Mouse (Mus musculus) adrenal gland, postnatal 25 days (tissue): ENCODE results near the gene Cck. TPM values are rescaled to one million over a fixed set of nuclear protein-coding genes. Genes with fewer than 3 reads are reported as not detected.
"Not testable (repeated sequence)": the region's sequence is repeated elsewhere in the genome, so short reads cannot be mapped to it uniquely, and the experiment has no call there.

Experiments
- DNase-seq: peaks from one replicate; pipeline ENCODE4 v3.0.0; 2021; ENCODE audit warnings: mixed read lengths
- total RNA-seq: library from RNA; stranded (reverse); gene quantifications from 2 replicates; pipeline ENCODE4 v1.2.3, GENCODE M21; 2021

Gene Cck
- total RNA-seq, 1 experiment from 2014 or later = not detected

GRCm38 (mm10) chr9:121459950-121460349, 35.5 kb downstream of the Cck start:
- DNase-seq = no peak

GRCm38 (mm10) chr9:121458466-121458865, 37.0 kb downstream of the Cck start:
- peak; percentile 63 for DNase-seq

GRCm38 (mm10) chr9:121456739-121457515, 38.6 kb downstream of the Cck start:
- DNase-seq = no peak

GRCm38 (mm10) chr9:121454891-121455290, 40.6 kb downstream of the Cck start:
- DNase-seq = no peak

GRCm38 (mm10) chr9:121452342-121452942, 43.1 kb downstream of the Cck start:
- DNase-seq = not testable (repeated sequence)

- DNase-seq = no peak
Measured at GRCm38 (mm10) chr9:121446431-121446831, 49.1 kb downstream of the Cck start.

GRCm38 (mm10) chr9:121445364-121445763, 50.1 kb downstream of the Cck start:
- peak; percentile 54 for DNase-seq

- no peak for DNase-seq
Measured at GRCm38 (mm10) chr9:121444367-121444707, 51.2 kb downstream of the Cck start.

GRCm38 (mm10) chr9:121443696-121444366, 51.7 kb downstream of the Cck start:
- DNase-seq = no peak

- DNase-seq = no peak
Measured at GRCm38 (mm10) chr9:121442145-121442544, 53.3 kb downstream of the Cck start.

Other genes with a start within 250 kb of the Cck start
- gene Ulk4, start 218.5 kb downstream of the Cck start, total RNA-seq = 1.9 and 3.2 TPM in 2 replicates
- gene Trak1, start 198.2 kb downstream of the Cck start, total RNA-seq = 70.3 and 73.5 TPM in 2 replicates
- gene Lyzl4, start 146.4 kb upstream of the Cck start, total RNA-seq = not detected in 2 replicates
- gene Vipr1, start 147.0 kb upstream of the Cck start, total RNA-seq = 0.18 and 0.62 TPM in 2 replicates
- gene Sec22c, start 209.8 kb upstream of the Cck start, total RNA-seq = 4.9 and 5.3 TPM in 2 replicates
- 41.6 and 44.9 TPM in 2 replicates for gene Ss18l2, start 214.6 kb upstream of the Cck start, total RNA-seq
- gene Nktr, start 223.5 kb upstream of the Cck start, total RNA-seq = 90.6 and 90.8 TPM in 2 replicates